Mouse (Mus musculus) stomach, embryonic 14.5 days (tissue): Measurements from ENCODE around the gene Irf4. TPM values are rescaled to one million over a fixed set of nuclear protein-coding genes. Genes with fewer than 3 reads are reported as not detected.

Source experiments
- ATAC-seq: fragments of 200-750 bp; cut with Nextera tagmentation; 2 replicates; pipeline ENCODE4 v1.8.0; 2017; ENCODE audit warnings: low read depth, moderate TSS enrichment; ENCODE audit not compliant: insufficient number of reproducible peaks, insufficient read depth, low FRiP score
- H3K27ac ChIP-seq: fragments of 300-500 bp; sonication (generic); 2 replicates; pipeline ENCODE4 v1.5.1; 2014; ENCODE audit warnings: mild to moderate bottlenecking, low read length, moderate library complexity, mixed read lengths
- H3K27me3 ChIP-seq: fragments of 300-500 bp; sonication (generic); 2 replicates; pipeline ENCODE4 v1.6.1; 2014; ENCODE audit warnings: low read length, control low read depth, mixed read lengths; ENCODE audit not compliant: control insufficient read depth, insufficient read depth
- H3K36me3 ChIP-seq: fragments of 300-500 bp; sonication (generic); 2 replicates; pipeline ENCODE4 v1.6.1; 2014; ENCODE audit warnings: mild to moderate bottlenecking, control low read depth, low read length, moderate library complexity, mixed read lengths; ENCODE audit not compliant: control insufficient read depth, insufficient read depth
- H3K4me1 ChIP-seq: fragments of 300-500 bp; sonication (generic); 2 replicates; pipeline ENCODE4 v1.6.1; 2014; ENCODE audit warnings: low read length, control low read depth, mixed read lengths; ENCODE audit not compliant: control insufficient read depth, insufficient read depth
- H3K4me2 ChIP-seq: fragments of 300-500 bp; sonication (generic); replicated peaks from 2 replicates; pipeline ENCODE4 v1.6.1; 2014; ENCODE audit warnings: low read depth, low read length, control low read depth
- H3K4me3 ChIP-seq: fragments of 300-500 bp; sonication (generic); 2 replicates; pipeline ENCODE4 v1.5.1; 2014; ENCODE audit warnings: low read depth, low read length, control low read depth
- H3K9ac ChIP-seq: fragments of 300-500 bp; sonication (generic); replicated peaks from 2 replicates; pipeline ENCODE4 v1.6.1; 2014; ENCODE audit warnings: low read depth, mild to moderate bottlenecking, control low read depth, low read length, moderate library complexity, mixed read lengths
- H3K9me3 ChIP-seq: fragments of 300-500 bp; sonication (generic); 2 replicates; pipeline ENCODE4 v1.6.1; 2016; ENCODE audit warnings: low read depth, low read length, control low read depth; ENCODE audit not compliant: control insufficient read depth
- WGBS: fragments of 180-500 bp; shearing (Covaris S2); extraction: QIAGEN DNeasy Blood & Tissue Kit; methylation state at CpG from one replicate; pipeline ENCODE4 v1.1.7; 2014; 5-methylcytosine and 5-hydroxymethylcytosine counted together
- polyA plus RNA-seq: library from polyadenylated mRNA; unstranded; fragments of >200 nt; fragmentation: Nextera tagmentation; extraction: Ambion mirVana; gene quantifications from 2 replicates; pipeline ENCODE4 v1.2.1, GENCODE M21; 2014

Irf4 gene
- polyA plus RNA-seq, 1 experiment from 2014 or later: 0.10 TPM

DNA sequence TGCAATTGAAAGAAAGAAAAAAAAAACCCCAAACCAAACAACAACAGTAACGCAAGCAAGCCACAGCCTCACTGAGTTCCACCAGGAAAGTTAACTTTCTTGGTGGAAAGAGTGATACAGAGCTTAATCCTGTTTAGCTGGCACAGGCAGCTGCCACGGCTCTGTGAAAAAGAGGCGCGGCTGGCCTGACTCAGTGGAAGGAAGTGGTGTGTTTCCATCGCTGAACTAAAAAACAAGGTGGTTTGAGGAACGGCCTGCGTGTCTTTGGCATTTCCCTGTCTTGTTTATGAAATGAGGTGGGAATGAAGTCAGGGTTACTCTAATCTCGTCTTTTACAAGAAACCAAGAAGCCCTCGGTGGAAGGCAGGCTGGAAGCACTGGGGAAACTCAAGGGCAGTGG, 43.3 kb downstream of the Irf4 start:
- H3K4me1 ChIP-seq: no peaks in the 10 kb centered on the region
- ATAC-seq: no peak
- 66% methylated on average over 9 of the region's 9 CpGs for WGBS
- H3K4me2 ChIP-seq: no peak overlapping the region
- H3K9me3 ChIP-seq: no peaks in the 10 kb centered on the region
- H3K4me3 ChIP-seq: no peak overlapping the region
- H3K9ac ChIP-seq: no peak overlapping the region
- no peak overlapping the region for H3K27ac ChIP-seq
- H3K27me3 ChIP-seq: no peaks in the 10 kb centered on the region
- no peaks in the 10 kb centered on the region for H3K36me3 ChIP-seq

DNA sequence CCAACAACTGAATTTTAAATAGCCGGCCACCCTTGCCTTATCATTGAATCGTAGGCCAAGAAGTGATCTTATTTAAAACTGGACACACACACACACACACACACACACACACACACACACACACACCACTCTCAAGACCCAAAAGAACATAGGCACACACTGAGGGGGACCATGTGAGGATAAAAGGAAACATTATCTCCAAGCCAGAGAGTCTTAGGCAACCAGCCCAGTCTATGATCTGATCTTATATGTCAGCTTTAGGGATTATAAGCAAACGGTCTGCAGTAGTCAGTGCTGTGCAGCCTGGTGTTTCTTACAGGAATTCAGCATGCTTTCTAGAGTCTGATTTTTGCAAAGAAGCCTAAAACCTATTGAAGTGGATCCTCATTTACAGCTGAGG, 43.7 kb downstream of the Irf4 start:
- H3K27ac ChIP-seq: no peak overlapping the region
- H3K4me2 ChIP-seq: no peak overlapping the region
- H3K27me3 ChIP-seq: no peaks in the 10 kb centered on the region
- H3K4me1 ChIP-seq: no peaks in the 10 kb centered on the region
- no peaks in the 10 kb centered on the region for H3K9me3 ChIP-seq
- ATAC-seq: no peak
- no peak overlapping the region for H3K9ac ChIP-seq
- H3K4me3 ChIP-seq: no peak overlapping the region
- no peaks in the 10 kb centered on the region for H3K36me3 ChIP-seq
- 66% methylated on average over 3 of the region's 3 CpGs for WGBS

DNA sequence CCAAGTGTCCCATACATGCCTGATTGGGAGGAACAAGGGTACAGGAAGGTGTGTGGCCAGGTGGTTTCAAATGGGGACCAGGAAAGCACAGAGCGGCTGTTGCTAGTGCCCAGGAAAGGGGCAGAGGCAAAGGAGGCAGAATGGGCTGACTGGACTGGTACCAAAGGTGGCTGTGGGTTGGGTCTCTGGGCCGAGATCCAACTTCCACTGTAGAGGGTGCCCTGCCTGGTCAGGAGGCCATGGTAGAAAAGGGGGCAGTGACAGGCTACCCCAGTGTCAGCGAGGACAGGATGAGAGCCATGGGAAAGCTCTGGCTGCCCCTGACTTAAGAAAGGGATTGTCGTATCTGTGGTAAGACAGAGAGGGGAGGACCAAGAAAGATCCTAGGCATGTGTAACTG, 44.2 kb downstream of the Irf4 start:
- Histone ChIP-seq H3K4me2 (no peak overlapping the region), H3K27ac (no peak overlapping the region), H3K9me3 (no peaks in the 10 kb centered on the region), H3K4me1 (no peaks in the 10 kb centered on the region), H3K9ac (no peak overlapping the region), H3K27me3 (no peaks in the 10 kb centered on the region), H3K4me3 (no peak overlapping the region), H3K36me3 (no peaks in the 10 kb centered on the region)
- no peak; the same call in 1 of the 2 replicates for ATAC-seq
- WGBS: 85% methylated on average over 4 of the region's 4 CpGs

DNA sequence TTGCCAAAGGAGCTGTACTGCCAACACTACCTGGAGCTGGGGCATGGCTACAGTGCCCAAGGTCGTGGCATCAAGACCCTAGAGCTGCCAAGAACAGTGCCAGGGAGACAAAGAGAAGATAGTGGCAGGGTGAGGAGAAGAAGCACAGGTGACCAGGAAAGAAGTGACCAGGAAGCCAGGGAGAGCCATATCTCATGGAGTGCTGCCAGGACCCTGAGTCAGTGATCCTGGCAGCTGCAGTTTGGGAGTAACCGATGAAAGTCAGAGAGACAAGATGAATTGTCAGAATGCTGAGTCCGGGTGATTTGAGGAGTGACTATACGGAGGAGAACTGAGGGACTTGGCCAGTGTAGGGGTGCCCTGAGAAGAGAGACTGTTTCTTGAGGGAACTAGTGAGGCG, 44.6 kb downstream of the Irf4 start:
- 80% methylated on average over 5 of the region's 5 CpGs for WGBS
- ATAC-seq: no peak

DNA sequence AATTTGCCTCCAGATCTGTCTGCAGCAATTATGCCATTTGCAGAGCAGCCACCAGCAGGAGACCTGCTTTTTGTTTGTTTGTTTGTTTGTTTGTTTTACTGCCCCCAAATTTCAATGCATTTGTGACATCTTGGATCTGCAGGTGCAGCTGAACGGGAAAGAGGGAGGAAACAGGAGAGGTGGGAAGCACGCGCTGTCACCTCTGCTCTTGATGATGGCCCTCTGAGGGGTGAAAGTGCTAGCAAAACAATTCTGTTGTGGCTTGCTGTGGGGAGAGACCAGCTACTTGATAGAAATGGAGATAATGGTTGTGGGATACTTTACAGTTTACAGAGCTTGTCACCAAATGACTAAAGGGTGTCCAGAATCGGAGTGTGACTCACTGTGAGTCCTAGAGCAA, 46.9 kb downstream of the Irf4 start:
- H3K4me2 ChIP-seq: no peak overlapping the region
- no peak for ATAC-seq
- H3K27me3 ChIP-seq: no peaks in the 10 kb centered on the region
- no peaks in the 10 kb centered on the region for H3K4me1 ChIP-seq
- no peak overlapping the region for H3K27ac ChIP-seq
- H3K4me3 ChIP-seq: no peak overlapping the region
- H3K9me3 ChIP-seq: no peaks in the 10 kb centered on the region
- 78% methylated on average over 4 of the region's 4 CpGs for WGBS
- H3K9ac ChIP-seq: no peak overlapping the region
- H3K36me3 ChIP-seq: no peaks in the 10 kb centered on the region

More for the DNA sequence above, 44.6 kb downstream of the Irf4 start:
- Histone ChIP-seq H3K4me1 (no peaks in the 10 kb centered on the region), H3K4me3 (no peak overlapping the region), H3K36me3 (no peaks in the 10 kb centered on the region), H3K9me3 (no peaks in the 10 kb centered on the region), H3K27ac (no peak overlapping the region), H3K27me3 (no peaks in the 10 kb centered on the region), H3K4me2 (no peak overlapping the region), H3K9ac (no peak overlapping the region)

DNA sequence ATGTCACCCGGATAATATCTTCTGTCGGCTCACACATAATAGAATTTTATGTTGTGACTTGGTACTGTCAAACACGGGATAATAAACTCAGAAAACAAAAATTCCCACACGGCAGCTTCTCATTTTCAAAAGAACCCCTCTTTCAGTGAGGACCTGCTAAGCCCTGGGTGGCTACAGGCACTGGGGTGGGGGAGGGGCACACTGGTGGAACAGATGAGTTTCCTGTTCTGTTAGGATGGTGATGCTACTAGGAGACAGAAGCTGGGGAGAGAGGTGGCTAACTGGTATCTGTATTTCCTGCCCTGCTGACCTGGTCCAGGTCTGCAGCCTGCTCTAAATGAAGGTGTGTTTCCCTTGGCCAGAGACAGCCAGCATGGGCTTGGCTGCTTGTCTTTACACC, 52.9 kb downstream of the Irf4 start:
- Histone ChIP-seq H3K27ac (no peak overlapping the region), H3K4me3 (no peak overlapping the region), H3K4me2 (no peak overlapping the region), H3K27me3 (no peaks in the 10 kb centered on the region), H3K36me3 (no peaks in the 10 kb centered on the region), H3K9me3 (no peaks in the 10 kb centered on the region), H3K4me1 (no peaks in the 10 kb centered on the region), H3K9ac (no peak overlapping the region)
- no peak for ATAC-seq
- 72% methylated on average over 4 of the region's 4 CpGs for WGBS

DNA sequence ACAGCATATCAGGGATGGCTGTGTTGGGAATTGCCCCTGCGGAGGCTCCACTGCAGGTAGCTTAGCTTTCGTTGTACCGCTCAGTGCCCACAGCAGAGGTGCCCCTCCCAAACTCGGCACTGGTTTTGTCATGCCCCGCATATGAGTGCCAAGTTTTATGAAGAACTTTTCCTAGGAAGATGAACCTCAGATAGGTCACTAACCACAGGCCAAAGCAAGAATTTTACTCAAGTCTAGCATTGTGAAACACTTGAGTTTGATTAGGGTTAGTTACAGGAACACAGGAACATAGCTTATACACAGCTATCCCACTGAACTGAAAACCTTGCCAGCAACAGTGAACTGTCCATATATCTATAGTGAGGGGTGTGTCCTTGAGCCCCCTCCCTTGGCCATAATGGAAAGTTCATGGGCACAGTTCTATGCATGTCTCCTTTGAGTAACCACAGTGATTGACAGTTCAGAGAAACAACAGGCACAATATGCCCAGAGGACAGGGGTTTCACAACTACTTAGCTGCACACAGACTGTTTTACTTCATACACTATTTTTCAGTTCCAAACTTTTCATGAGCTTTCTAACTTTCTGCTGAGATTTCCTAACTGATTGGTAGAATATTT, 53.4 kb downstream of the Irf4 start:
- no peak for ATAC-seq
- Histone ChIP-seq H3K9me3 (no peaks in the 10 kb centered on the region), H3K4me1 (no peaks in the 10 kb centered on the region), H3K27me3 (no peaks in the 10 kb centered on the region), H3K27ac (no peak overlapping the region), H3K9ac (no peak overlapping the region), H3K36me3 (no peaks in the 10 kb centered on the region), H3K4me3 (no peak overlapping the region), H3K4me2 (no peak overlapping the region)
- 91% methylated on average over 5 of the region's 5 CpGs for WGBS

DNA sequence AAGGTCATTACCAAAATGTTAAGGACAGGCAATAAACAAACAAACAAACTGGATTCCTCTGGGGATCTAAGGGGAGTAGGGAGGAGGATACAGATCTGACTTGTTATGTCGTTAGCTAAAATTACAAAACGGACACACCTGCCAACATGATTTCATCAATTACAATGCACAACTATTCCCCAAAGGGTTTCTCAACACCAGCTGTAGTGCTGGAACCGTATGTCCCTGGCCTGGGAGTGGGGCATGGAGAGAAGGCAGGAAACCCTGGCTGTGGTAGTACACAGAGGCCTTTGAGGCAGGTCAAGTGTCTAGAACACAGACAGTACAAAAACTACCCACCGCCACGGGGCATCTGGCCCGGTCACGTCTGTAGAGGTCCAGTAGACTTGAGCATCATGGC, 60.2 kb downstream of the Irf4 start:
- 89% methylated on average over 7 of the region's 7 CpGs for WGBS

DNA sequence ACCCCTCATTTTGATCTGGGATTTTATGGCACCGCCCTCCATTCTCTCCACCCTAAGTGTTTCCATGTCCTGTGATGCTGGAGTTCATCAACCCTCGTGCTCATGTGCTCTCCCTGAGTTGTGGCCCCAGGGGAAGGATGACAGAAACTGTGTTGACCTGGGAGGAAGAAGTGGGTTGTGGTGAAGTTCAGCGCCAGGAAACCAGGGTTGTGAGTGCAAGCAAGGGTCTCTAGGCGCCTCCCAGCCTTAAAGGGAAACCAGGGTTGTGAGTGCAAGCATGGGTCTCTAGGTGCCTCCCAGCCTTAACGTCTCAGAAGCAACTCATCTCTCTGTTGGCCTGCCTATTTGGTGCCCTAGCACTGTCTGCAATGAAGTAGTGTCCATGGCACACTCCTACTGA, 64.4 kb downstream of the Irf4 start:
- H3K27me3 ChIP-seq: no peaks in the 10 kb centered on the region
- no peak for ATAC-seq
- 90% methylated on average over 5 of the region's 5 CpGs for WGBS
- H3K9me3 ChIP-seq: no peaks in the 10 kb centered on the region
- H3K4me3 ChIP-seq: no peak overlapping the region
- peaks cover 5% of the 10 kb centered on the region; the same call in 1 of the 2 replicates for H3K36me3 ChIP-seq
- no peak overlapping the region for H3K27ac ChIP-seq
- no peaks in the 10 kb centered on the region for H3K4me1 ChIP-seq
- no peak overlapping the region for H3K9ac ChIP-seq
- no peak overlapping the region for H3K4me2 ChIP-seq

More for the DNA sequence above, 60.2 kb downstream of the Irf4 start:
- H3K9me3 ChIP-seq: no peaks in the 10 kb centered on the region
- no peaks in the 10 kb centered on the region for H3K36me3 ChIP-seq
- H3K4me2 ChIP-seq: no peak overlapping the region
- H3K4me1 ChIP-seq: no peaks in the 10 kb centered on the region
- ATAC-seq: no peak
- H3K9ac ChIP-seq: no peak overlapping the region
- H3K27me3 ChIP-seq: no peaks in the 10 kb centered on the region
- H3K4me3 ChIP-seq: no peak overlapping the region
- H3K27ac ChIP-seq: no peak overlapping the region
